Comparison of ENCODE assay signal across 9 mouse cellular contexts in the genomic region with DNA sequence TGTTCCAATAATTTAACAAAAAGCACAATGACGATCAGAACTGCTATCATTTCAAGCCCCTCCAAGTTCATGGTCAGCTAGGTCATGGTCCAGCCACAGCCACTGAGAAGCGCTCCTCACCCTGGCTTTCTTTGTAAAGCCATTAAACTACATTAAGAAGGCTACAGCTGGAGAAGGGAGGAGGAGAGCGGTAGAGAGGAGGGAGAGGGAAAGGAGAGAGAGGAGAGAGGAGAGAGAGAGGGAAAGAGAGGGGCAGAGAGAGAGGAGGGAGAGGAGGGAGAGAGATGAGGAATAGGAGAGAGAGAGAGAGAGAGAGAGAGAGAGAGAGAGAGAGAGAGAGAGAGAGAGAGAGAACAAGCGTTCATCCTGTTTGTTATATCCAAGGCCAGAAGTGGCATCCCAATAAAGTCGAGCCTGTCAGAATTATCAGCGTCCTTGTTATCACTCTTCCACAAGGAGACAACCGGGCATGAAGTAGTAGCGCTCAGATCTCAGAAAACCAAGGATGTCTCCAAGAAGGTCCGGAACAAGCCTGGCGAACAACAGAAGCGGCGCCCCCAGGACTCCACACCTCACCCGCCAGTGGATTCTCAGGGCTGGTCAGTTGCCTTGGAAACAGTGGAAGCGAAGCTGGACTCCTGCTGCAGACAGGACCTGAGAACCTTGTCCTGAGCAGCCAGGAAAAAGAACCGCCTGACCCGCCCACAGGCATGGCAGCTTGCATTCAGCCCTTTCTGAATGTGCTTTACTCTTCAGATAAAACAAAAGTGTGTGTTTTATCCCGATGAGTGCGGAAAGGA.
DNase-seq lines count a peak whose midpoint lies in the region; ATAC-seq and TF ChIP-seq lines count a peak whose summit lies in the region.
"Had no signal": no experiment of that assay in that cellular context is flagged by ENCODE, and none has a peak within 500 bp of the region (broad histone marks: within the 10 kb centered on the region; RNA-seq: fewer than 3 reads in every experiment).

No protein-coding gene starts in this region.

- H3K4me2 ChIP-seq in kidney, embryonic 16.5 days (replicated peaks; ENCODE audit: low read depth, low read length) = peak overlapping the region; percentile 51
- H3K4me2 ChIP-seq in forebrain, postnatal 0 days (ENCODE audit: low read depth) = peak overlapping the region; percentile 64
- H3K4me2 ChIP-seq in limb, embryonic 12.5 days = peak overlapping the region; percentile 59

- no peak for TF ChIP-seq CTCF in cerebellum, adult 2 months (IDR thresholded peaks at IDR 0.05; ENCODE audit: borderline replicate concordance, insufficient read depth, low read depth, low read length)
- TF ChIP-seq CTCF in forebrain, postnatal 0 days (IDR thresholded peaks at IDR 0.05; ENCODE audit: low read depth) = no peak

- H3K27ac ChIP-seq in kidney, embryonic 16.5 days (ENCODE audit: low read length) = no peak overlapping the region
- no peak overlapping the region for H3K27ac ChIP-seq in cerebellum, adult 2 months (ENCODE audit: insufficient read depth, low read length)
- no peak overlapping the region for H3K27ac ChIP-seq in forebrain, postnatal 0 days (ENCODE audit: low read depth, low read length)
- no peak overlapping the region for H3K27ac ChIP-seq in limb, embryonic 12.5 days

- no peaks in the 10 kb centered on the region for H3K27me3 ChIP-seq in kidney, embryonic 16.5 days (ENCODE audit: insufficient read depth, low read length)
- no peaks in the 10 kb centered on the region for H3K27me3 ChIP-seq in cerebellum, adult 2 months (ENCODE audit: control insufficient read depth, insufficient read depth, low read length)
- no peaks in the 10 kb centered on the region for H3K27me3 ChIP-seq in forebrain, postnatal 0 days (ENCODE audit: insufficient read depth, low read length)
- H3K27me3 ChIP-seq in limb, embryonic 12.5 days = no peaks in the 10 kb centered on the region

- peak; percentile 51; the same call in 1 of the 2 replicates for ATAC-seq in kidney, embryonic 16.5 days (ENCODE audit: low FRiP score, low TSS enrichment)
- ATAC-seq in forebrain, postnatal 0 days = peak; percentile 76
- ATAC-seq in limb, embryonic 12.5 days (ENCODE audit: insufficient number of reproducible peaks, insufficient read depth, low FRiP score, low TSS enrichment, low read depth) = peak; percentile 66; the same call in 1 of the 2 replicates

- 0 out of 2 replicates have a peak, but pooled peaks cover 3% of the 10 kb centered on the region for H3K4me1 ChIP-seq in kidney, embryonic 16.5 days (ENCODE audit: insufficient read depth, low read length)
- H3K4me1 ChIP-seq in cerebellum, adult 2 months (ENCODE audit: control insufficient read depth, insufficient read depth, low read length) = no peaks in the 10 kb centered on the region
- H3K4me1 ChIP-seq in forebrain, postnatal 0 days (ENCODE audit: insufficient read depth) = no peaks in the 10 kb centered on the region
- no peaks in the 10 kb centered on the region for H3K4me1 ChIP-seq in limb, embryonic 12.5 days (replicated peaks)

- H3K4me3 ChIP-seq in kidney, embryonic 16.5 days (ENCODE audit: low read length) = peak overlapping the region; percentile 24
- no peak overlapping the region for H3K4me3 ChIP-seq in cerebellum, adult 2 months (replicated peaks; ENCODE audit: insufficient read depth, low read depth, low read length)
- peak overlapping the region; percentile 34 for H3K4me3 ChIP-seq in forebrain, postnatal 0 days (ENCODE audit: low read depth, low read length)
- H3K4me3 ChIP-seq in limb, embryonic 12.5 days (replicated peaks) = peak overlapping the region; percentile 33

- H3K36me3 ChIP-seq in kidney, embryonic 16.5 days (ENCODE audit: insufficient read depth, low read length) = no peaks in the 10 kb centered on the region
- no peaks in the 10 kb centered on the region for H3K36me3 ChIP-seq in forebrain, postnatal 0 days (ENCODE audit: insufficient read depth)
- no peaks in the 10 kb centered on the region for H3K36me3 ChIP-seq in limb, embryonic 12.5 days
- H3K36me3 ChIP-seq: G1E had no signal

- WGBS in kidney, embryonic 16.5 days = 8% methylated on average over 18 of the region's 18 CpGs
- WGBS in cerebellum, adult 2 months = 9% methylated on average over 18 of the region's 18 CpGs
- 4% methylated on average over 18 of the region's 18 CpGs for WGBS in forebrain, postnatal 0 days
- 13% methylated on average over 18 of the region's 18 CpGs for WGBS in limb, embryonic 12.5 days

- no peak overlapping the region for H3K9ac ChIP-seq in kidney, embryonic 16.5 days (replicated peaks; ENCODE audit: low read length)
- peak overlapping the region; percentile 26; the same call in 1 of the 2 replicates for H3K9ac ChIP-seq in forebrain, postnatal 0 days
- H3K9ac ChIP-seq in limb, embryonic 12.5 days (replicated peaks) = no peak overlapping the region

- no peak for TF ChIP-seq POLR2A in cerebellum, adult 2 months (IDR thresholded peaks at IDR 0.05; ENCODE audit: borderline replicate concordance, insufficient read depth, low read length)

- DNase-seq in kidney, adult 9 months = no peak
- peak; percentile 50 to 65 for DNase-seq in cerebellum, adult 2 months
- DNase-seq in forebrain, postnatal 0 days = peak; percentile 36
- peak; percentile 43 for DNase-seq in neural tube, embryonic 10.5 days (ENCODE audit: extremely low spot score, low spot score)
- no peak for DNase-seq in thymus, postnatal 4 days
- DNase-seq in adipocyte (ENCODE audit: low spot score) = no peak

- H3K9me3 ChIP-seq in kidney, embryonic 16.5 days (ENCODE audit: low read length) = no peaks in the 10 kb centered on the region
- no peaks in the 10 kb centered on the region for H3K9me3 ChIP-seq in forebrain, postnatal 0 days (ENCODE audit: low read length)
- no peaks in the 10 kb centered on the region for H3K9me3 ChIP-seq in limb, embryonic 12.5 days
- H3K9me3 ChIP-seq: G1E had no signal

Comparison
In these comparisons a context has a peak if more than half of its experiments do, and no peak if none do; other contexts are left out.
1. DNase-seq: peak in cerebellum, adult 2 months (2 of 2), forebrain, postnatal 0 days (single experiment) and neural tube, embryonic 10.5 days (single experiment); none in kidney, adult 9 months (single experiment), thymus, postnatal 4 days (single experiment) and adipocyte (single experiment).
2. Peak in every context shown above with its lines, with median percentiles within 50 percentile points of each other: ATAC-seq and H3K4me2 ChIP-seq.